Mouse (Mus musculus) stomach, postnatal 0 days (tissue): ENCODE results near the gene Rnf141.

Source experiments
- CTCF ChIP-seq: IDR thresholded peaks from 2 replicates; pipeline ENCODE4 v1.5.1; 2016; ENCODE audit warnings: antibody characterized with exemption, low read depth, mild to moderate bottlenecking, moderate library complexity
- EP300 ChIP-seq: optimal IDR thresholded peaks from 2 replicates; pipeline ENCODE3; 2016; ENCODE audit warnings: antibody characterized with exemption

- TF ChIP-seq EP300 (no peak), CTCF (no peak)
Measured at GRCm38 (mm10) chr7:110813983-110814382, 30.3 kb downstream of the Rnf141 start.
